Mouse (Mus musculus): ENCODE data around the gene Farp1. TPM values are rescaled to one million over a fixed set of nuclear protein-coding genes. Genes with fewer than 3 reads are reported as not detected.

The Farp1 gene
- polyA plus RNA-seq, 2 experiments = 43.3 to 78.5 TPM

DNA sequence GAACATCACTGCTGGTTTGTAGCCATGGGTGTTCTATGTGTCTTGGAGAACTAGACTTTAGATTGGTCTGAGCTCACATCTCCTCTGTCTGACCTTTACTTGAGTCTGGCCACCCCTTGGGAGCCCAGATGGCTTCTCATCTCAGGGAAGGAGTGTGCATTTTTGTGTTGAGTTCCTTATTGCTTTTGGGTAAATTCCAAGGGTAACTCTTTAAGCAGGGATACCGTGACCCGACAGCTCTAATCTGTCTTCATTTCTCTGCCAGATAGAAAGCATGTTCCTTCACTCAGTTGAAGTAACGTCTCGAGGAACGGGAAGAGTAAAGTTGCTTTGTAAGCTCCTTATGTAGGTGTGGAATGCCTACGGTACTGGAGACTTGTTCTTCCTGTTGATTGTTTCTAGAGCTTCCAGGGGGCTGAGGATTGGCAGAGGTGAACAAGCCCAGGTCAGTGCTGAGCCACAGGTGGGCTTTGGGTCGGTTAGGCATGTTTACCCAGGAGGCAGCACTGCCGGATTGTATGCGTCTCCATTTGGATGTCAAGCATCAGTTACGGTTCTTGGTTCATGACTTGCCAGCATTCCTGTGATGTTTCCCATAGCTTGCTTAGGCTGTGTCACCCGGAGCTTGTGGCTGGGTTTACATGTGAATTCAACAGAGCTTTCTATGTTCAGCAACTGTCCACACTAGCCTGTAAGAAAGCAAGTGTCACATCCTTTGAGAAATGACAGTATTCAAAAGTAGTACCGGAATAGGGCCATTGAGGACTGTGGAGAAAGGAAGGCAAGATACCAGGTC, 62.8 kb downstream of the Farp1 start:
- WGBS = 62% methylated on average over 12 of the region's 12 CpGs
- H3K4me2 ChIP-seq (replicated peaks; ENCODE audit: low read depth, low read length, severe bottlenecking) = no peak overlapping the region
- H3K9ac ChIP-seq (ENCODE audit: low read depth, low read length, severe bottlenecking) = no peak overlapping the region
- 0 out of 2 replicates have a peak, but pooled peaks have one; percentile 23 for ATAC-seq (ENCODE audit: low FRiP score, low read depth)
- DNase-seq (ENCODE audit: low spot score) = peak; percentile 37
- peaks cover 6% of the 10 kb centered on the region; the same call in 1 of the 2 replicates for H3K36me3 ChIP-seq (ENCODE audit: control insufficient read depth, insufficient read depth, low read length)
- H3K27me3 ChIP-seq (ENCODE audit: control insufficient read depth, insufficient read depth, low read length) = no peaks in the 10 kb centered on the region
- TF ChIP-seq POLR2A (IDR thresholded peaks at IDR 0.05; ENCODE audit: borderline replicate concordance, extremely low read depth, insufficient read depth, insufficient read length) = no peak
- no peak overlapping the region for H3K27ac ChIP-seq (replicated peaks; ENCODE audit: low read depth, low read length)
- H3K4me1 ChIP-seq (ENCODE audit: control insufficient read depth, insufficient read depth, low read length) = peaks cover 35% of the 10 kb centered on the region
- no peak overlapping the region for H3K4me3 ChIP-seq (replicated peaks; ENCODE audit: low read length)
- no peaks in the 10 kb centered on the region for H3K9me3 ChIP-seq (ENCODE audit: control insufficient read depth, low read length)

DNA sequence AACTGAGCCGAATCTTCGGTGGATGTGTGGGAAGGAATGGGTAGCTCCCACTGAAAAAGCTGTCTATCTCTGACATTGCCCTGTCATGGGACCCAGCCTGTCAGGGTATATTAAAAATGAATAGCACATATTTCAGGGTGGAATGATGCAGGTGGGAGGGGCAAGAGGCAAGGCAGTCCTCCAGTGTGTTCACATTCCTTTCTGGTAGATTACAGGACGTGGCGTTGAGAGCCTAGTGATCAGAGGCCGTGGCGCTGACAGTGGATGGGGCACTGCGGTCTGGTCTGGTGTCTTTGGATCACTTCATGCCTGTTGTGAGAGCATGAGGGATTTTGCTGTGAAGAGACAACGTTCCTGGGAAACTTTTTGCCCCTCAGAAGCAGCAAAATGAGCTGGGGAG, 64.1 kb downstream of the Farp1 start:
- DNase-seq (ENCODE audit: low spot score) (no peak), ATAC-seq (ENCODE audit: low FRiP score, low read depth) (no peak)
- Histone ChIP-seq H3K4me3 (replicated peaks; ENCODE audit: low read length) (no peak overlapping the region), H3K9ac (ENCODE audit: low read depth, low read length, severe bottlenecking) (no peak overlapping the region), H3K36me3 (ENCODE audit: control insufficient read depth, insufficient read depth, low read length) (peaks cover 7% of the 10 kb centered on the region), H3K27ac (replicated peaks; ENCODE audit: low read depth, low read length) (no peak overlapping the region), H3K9me3 (ENCODE audit: control insufficient read depth, low read length) (no peaks in the 10 kb centered on the region), H3K4me1 (ENCODE audit: control insufficient read depth, insufficient read depth, low read length) (peaks cover 47% of the 10 kb centered on the region), H3K4me2 (replicated peaks; ENCODE audit: low read depth, low read length, severe bottlenecking) (no peak overlapping the region), H3K27me3 (ENCODE audit: control insufficient read depth, insufficient read depth, low read length) (no peaks in the 10 kb centered on the region)
- TF ChIP-seq POLR2A (IDR thresholded peaks at IDR 0.05; ENCODE audit: borderline replicate concordance, extremely low read depth, insufficient read depth, insufficient read length) = no peak
- WGBS = 71% methylated on average over 8 of the region's 8 CpGs

DNA sequence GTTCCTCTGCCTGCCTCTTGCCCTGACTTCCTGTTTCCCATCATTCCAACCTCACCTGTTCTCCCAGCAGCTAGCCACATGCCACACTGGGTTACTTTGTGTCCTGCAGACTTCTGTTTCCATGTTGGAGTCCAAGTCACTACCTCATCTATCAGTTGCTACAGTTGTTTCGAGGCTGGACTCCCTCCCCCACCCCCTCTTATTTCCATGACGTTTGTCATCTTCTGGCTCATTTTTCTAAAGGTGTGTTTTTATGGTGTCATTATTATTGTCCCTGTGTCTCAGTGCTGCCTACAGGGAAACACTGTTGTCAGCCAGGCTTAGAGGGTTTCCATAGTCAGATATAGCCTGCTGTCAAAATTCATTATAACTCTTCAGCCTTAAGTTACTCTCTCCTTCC, 64.9 kb downstream of the Farp1 start:
- no peak overlapping the region for H3K4me2 ChIP-seq (replicated peaks; ENCODE audit: low read depth, low read length, severe bottlenecking)
- ATAC-seq (ENCODE audit: low FRiP score, low read depth) (no peak), DNase-seq (ENCODE audit: low spot score) (no peak)
- peaks cover 54% of the 10 kb centered on the region for H3K4me1 ChIP-seq (ENCODE audit: control insufficient read depth, insufficient read depth, low read length)
- no peak for TF ChIP-seq POLR2A (IDR thresholded peaks at IDR 0.05; ENCODE audit: borderline replicate concordance, extremely low read depth, insufficient read depth, insufficient read length)
- no peak overlapping the region for H3K4me3 ChIP-seq (replicated peaks; ENCODE audit: low read length)
- no peak overlapping the region for H3K9ac ChIP-seq (ENCODE audit: low read depth, low read length, severe bottlenecking)
- 60% methylated on average over 2 of the region's 2 CpGs for WGBS
- 0 out of 2 replicates have a peak overlapping the region, but pooled peaks have one; percentile 8 for H3K27ac ChIP-seq (replicated peaks; ENCODE audit: low read depth, low read length)
- H3K27me3 ChIP-seq (ENCODE audit: control insufficient read depth, insufficient read depth, low read length) = no peaks in the 10 kb centered on the region
- H3K9me3 ChIP-seq (ENCODE audit: control insufficient read depth, low read length) = no peaks in the 10 kb centered on the region
- peaks cover 7% of the 10 kb centered on the region for H3K36me3 ChIP-seq (ENCODE audit: control insufficient read depth, insufficient read depth, low read length)

DNA sequence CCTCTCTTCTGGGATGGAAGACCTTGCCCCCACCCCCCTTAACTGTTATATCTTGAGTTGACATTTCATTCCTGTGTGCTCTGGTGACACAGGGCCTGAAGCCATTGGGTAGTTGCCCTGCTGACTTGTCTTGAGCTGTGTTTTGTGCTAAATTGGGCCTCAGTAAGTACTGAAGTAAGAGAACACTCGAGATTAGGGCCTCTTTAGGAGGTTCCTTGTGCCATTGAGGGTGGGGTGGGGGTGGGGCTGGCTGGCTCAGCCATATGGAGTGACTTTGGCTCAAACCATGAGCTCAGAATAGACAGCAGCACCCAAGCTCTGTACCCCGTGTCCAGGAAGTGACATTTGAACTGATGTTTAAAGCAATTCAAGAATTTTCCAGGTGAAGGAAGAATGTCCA, 65.8 kb downstream of the Farp1 start:
- Histone ChIP-seq H3K27ac (replicated peaks; ENCODE audit: low read depth, low read length) (no peak overlapping the region), H3K4me2 (replicated peaks; ENCODE audit: low read depth, low read length, severe bottlenecking) (no peak overlapping the region), H3K9me3 (ENCODE audit: control insufficient read depth, low read length) (no peaks in the 10 kb centered on the region), H3K36me3 (ENCODE audit: control insufficient read depth, insufficient read depth, low read length) (peaks cover 7% of the 10 kb centered on the region), H3K4me3 (replicated peaks; ENCODE audit: low read length) (no peak overlapping the region), H3K27me3 (ENCODE audit: control insufficient read depth, insufficient read depth, low read length) (no peaks in the 10 kb centered on the region), H3K9ac (ENCODE audit: low read depth, low read length, severe bottlenecking) (no peak overlapping the region), H3K4me1 (ENCODE audit: control insufficient read depth, insufficient read depth, low read length) (peaks cover 61% of the 10 kb centered on the region)
- WGBS = 34% methylated on average over 2 of the region's 2 CpGs
- DNase-seq (ENCODE audit: low spot score) (no peak), ATAC-seq (ENCODE audit: low FRiP score, low read depth) (no peak)
- no peak for TF ChIP-seq POLR2A (IDR thresholded peaks at IDR 0.05; ENCODE audit: borderline replicate concordance, extremely low read depth, insufficient read depth, insufficient read length)

DNA sequence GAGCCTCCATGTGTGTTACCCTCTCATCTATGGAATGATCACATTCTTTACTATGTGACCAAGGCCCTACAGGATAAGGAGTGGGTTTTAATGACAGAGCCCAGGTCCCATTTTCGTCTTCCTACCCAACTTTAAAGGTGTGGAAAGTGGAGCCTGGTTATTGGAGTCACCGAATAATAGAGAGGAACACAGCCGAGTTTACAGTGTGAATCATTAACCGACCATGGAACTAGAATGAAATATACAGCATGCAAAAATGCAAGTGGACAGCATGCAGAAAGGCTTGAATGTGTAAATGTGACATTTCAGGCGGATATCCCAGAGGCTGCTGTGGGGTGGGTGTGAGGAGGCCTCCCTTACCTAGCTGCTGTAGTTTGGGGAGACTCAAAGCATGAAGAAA, 66.5 kb downstream of the Farp1 start:
- TF ChIP-seq POLR2A (IDR thresholded peaks at IDR 0.05; ENCODE audit: borderline replicate concordance, extremely low read depth, insufficient read depth, insufficient read length) = no peak
- WGBS = 64% methylated on average over 5 of the region's 5 CpGs
- H3K27me3 ChIP-seq (ENCODE audit: control insufficient read depth, insufficient read depth, low read length) = no peaks in the 10 kb centered on the region
- H3K9ac ChIP-seq (ENCODE audit: low read depth, low read length, severe bottlenecking) = no peak overlapping the region
- no peak overlapping the region for H3K4me3 ChIP-seq (replicated peaks; ENCODE audit: low read length)
- no peaks in the 10 kb centered on the region for H3K9me3 ChIP-seq (ENCODE audit: control insufficient read depth, low read length)
- H3K4me2 ChIP-seq (replicated peaks; ENCODE audit: low read depth, low read length, severe bottlenecking) = no peak overlapping the region
- ATAC-seq (ENCODE audit: low FRiP score, low read depth) = no peak
- peaks cover 68% of the 10 kb centered on the region for H3K4me1 ChIP-seq (ENCODE audit: control insufficient read depth, insufficient read depth, low read length)
- no peak overlapping the region for H3K27ac ChIP-seq (replicated peaks; ENCODE audit: low read depth, low read length)
- peaks cover 7% of the 10 kb centered on the region for H3K36me3 ChIP-seq (ENCODE audit: control insufficient read depth, insufficient read depth, low read length)
- no peak for DNase-seq (ENCODE audit: low spot score)

Measured in limb, embryonic 14.5 days (tissue).